Mouse (Mus musculus) kidney, adult 2 months (tissue): ENCODE results near the gene Tmem131. TPM values are rescaled to one million over a fixed set of nuclear protein-coding genes. Genes with fewer than 3 reads are reported as not detected.
"Not testable (repeated sequence)": the region's sequence is repeated elsewhere in the genome, so short reads cannot be mapped to it uniquely, and the experiment has no call there.

Experiments used
- DNase-seq: peaks from one replicate; pipeline ENCODE4 v3.0.0; 2021
- H3K27ac ChIP-seq: fragments of 200-500 bp; 2 replicates; pipeline ENCODE4 v1.5.1; 2012; ENCODE audit warnings: low read depth, low read length, control low read depth, inconsistent platforms; ENCODE audit not compliant: insufficient read depth
- H3K27me3 ChIP-seq: fragments of 200-500 bp; replicated peaks from 2 replicates; pipeline ENCODE4 v1.6.1; 2012; ENCODE audit warnings: mild to moderate bottlenecking, moderate library complexity, low read length, inconsistent platforms; ENCODE audit not compliant: control insufficient read depth, insufficient read depth
- H3K36me3 ChIP-seq: fragments of 200-500 bp; 2 replicates; pipeline ENCODE4 v1.6.1; 2012; ENCODE audit warnings: mild to moderate bottlenecking, moderate library complexity, low read length, inconsistent platforms; ENCODE audit not compliant: control insufficient read depth, insufficient read depth
- H3K4me1 ChIP-seq: fragments of 200-500 bp; 2 replicates; pipeline ENCODE4 v1.6.1; 2011; ENCODE audit warnings: low read length; ENCODE audit not compliant: control insufficient read depth, insufficient read depth
- H3K4me3 ChIP-seq: fragments of 200-500 bp; 2 replicates; pipeline ENCODE4 v1.5.1; 2011; ENCODE audit warnings: mild to moderate bottlenecking, low read depth, low read length, control low read depth; ENCODE audit not compliant: insufficient read depth
- CTCF ChIP-seq: fragments of 200-500 bp; conservative IDR thresholded peaks from 2 replicates; pipeline ENCODE4 v1.5.1; 2011; ENCODE audit warnings: low read depth, mild to moderate bottlenecking, control low read depth, low read length, moderate library complexity, mixed read lengths; ENCODE audit not compliant: insufficient read depth, insufficient read length
- POLR2A ChIP-seq: fragments of 200-500 bp; IDR thresholded peaks from one replicate; pipeline ENCODE4 v1.6.1; 2011; ENCODE audit warnings: low read depth, low read length, control low read depth
- WGBS: fragments of 180-500 bp; shearing (Covaris S2); methylation state at CpG from one replicate; pipeline ENCODE4 v1.1.7; 2018; 5-methylcytosine and 5-hydroxymethylcytosine counted together
- polyA plus RNA-seq: library from polyadenylated mRNA; depleted of rRNA; stranded (reverse); fragments of >200 nt; gene quantifications from 2 replicates; pipeline ENCODE4 v1.2.3, GENCODE M21; 2012

Tmem131 gene
- polyA plus RNA-seq, 1 experiment = 18.9 TPM

GRCm38 (mm10) chr1:36895452-36895851, 48.0 kb downstream of the Tmem131 start:
- no peak overlapping the region for H3K27ac ChIP-seq
- peaks cover 24% of the 10 kb centered on the region for H3K4me1 ChIP-seq
- no peaks in the 10 kb centered on the region for H3K27me3 ChIP-seq
- no peaks in the 10 kb centered on the region for H3K36me3 ChIP-seq
- no peak for TF ChIP-seq CTCF
- no peak for TF ChIP-seq POLR2A
- DNase-seq = no peak
- no peak overlapping the region for H3K4me3 ChIP-seq
- 85% methylated on average over 3 of the region's 3 CpGs for WGBS

GRCm38 (mm10) chr1:36894136-36894535, 49.3 kb downstream of the Tmem131 start:
- Histone ChIP-seq H3K36me3 (no peaks in the 10 kb centered on the region), H3K27me3 (no peaks in the 10 kb centered on the region), H3K27ac (no peak overlapping the region), H3K4me1 (peaks cover 18% of the 10 kb centered on the region), H3K4me3 (no peak overlapping the region)
- no peak for TF ChIP-seq CTCF
- TF ChIP-seq POLR2A = no peak
- WGBS = 94% methylated on average over 3 of the region's 3 CpGs
- no peak for DNase-seq

- not testable (repeated sequence) for H3K36me3 ChIP-seq, H3K27me3 ChIP-seq, H3K4me3 ChIP-seq, DNase-seq
- WGBS = 90% methylated on average over 5 of the region's 5 CpGs
- Histone ChIP-seq H3K27ac (peak overlapping the region; percentile 22; the same call in 1 of the 2 replicates), H3K4me1 (peaks cover 18% of the 10 kb centered on the region)
Measured at GRCm38 (mm10) chr1:36893720-36894119, 49.7 kb downstream of the Tmem131 start.

GRCm38 (mm10) chr1:36893146-36893545, 50.3 kb downstream of the Tmem131 start:
- Histone ChIP-seq H3K36me3 (no peaks in the 10 kb centered on the region), H3K4me1 (peaks cover 17% of the 10 kb centered on the region), H3K27me3 (no peaks in the 10 kb centered on the region), H3K27ac (peak overlapping the region; percentile 44; the same call in 1 of the 2 replicates), H3K4me3 (no peak overlapping the region)
- peak; percentile 74 for DNase-seq
- no peak for TF ChIP-seq POLR2A
- TF ChIP-seq CTCF = no peak
- WGBS = 36% methylated on average over 6 of the region's 6 CpGs

GRCm38 (mm10) chr1:36892461-36892860, 51.0 kb downstream of the Tmem131 start:
- H3K36me3 ChIP-seq = no peaks in the 10 kb centered on the region
- no peak for DNase-seq
- H3K4me3 ChIP-seq = no peak overlapping the region
- 84% methylated on average over 3 of the region's 3 CpGs for WGBS
- peaks cover 16% of the 10 kb centered on the region for H3K4me1 ChIP-seq
- no peaks in the 10 kb centered on the region for H3K27me3 ChIP-seq
- H3K27ac ChIP-seq = no peak overlapping the region
- no peak for TF ChIP-seq CTCF
- TF ChIP-seq POLR2A = no peak

- Histone ChIP-seq H3K4me3 (no peak overlapping the region), H3K27ac (no peak overlapping the region), H3K36me3 (no peaks in the 10 kb centered on the region), H3K4me1 (peaks cover 11% of the 10 kb centered on the region), H3K27me3 (no peaks in the 10 kb centered on the region)
- 64% methylated on average over 5 of the region's 5 CpGs for WGBS
- TF ChIP-seq CTCF (no peak), POLR2A (no peak)
- DNase-seq = no peak
Measured at GRCm38 (mm10) chr1:36889016-36889415, 54.5 kb downstream of the Tmem131 start.

- no peak overlapping the region for H3K4me3 ChIP-seq
- peaks cover 5% of the 10 kb centered on the region for H3K4me1 ChIP-seq
- TF ChIP-seq CTCF (no peak), POLR2A (no peak)
- no peak for DNase-seq
- no peaks in the 10 kb centered on the region for H3K27me3 ChIP-seq
- H3K36me3 ChIP-seq = no peaks in the 10 kb centered on the region
- WGBS = 77% methylated on average over 3 of the region's 3 CpGs
- no peak overlapping the region for H3K27ac ChIP-seq
Measured at GRCm38 (mm10) chr1:36887172-36887571, 56.3 kb downstream of the Tmem131 start.

- Histone ChIP-seq H3K4me3 (no peak overlapping the region), H3K27ac (no peak overlapping the region), H3K27me3 (no peaks in the 10 kb centered on the region), H3K4me1 (peaks cover 5% of the 10 kb centered on the region), H3K36me3 (no peaks in the 10 kb centered on the region)
- DNase-seq = no peak
- 93% methylated on average over 4 of the region's 4 CpGs for WGBS
- TF ChIP-seq POLR2A (no peak), CTCF (no peak)
Measured at GRCm38 (mm10) chr1:36886489-36886888, 57.0 kb downstream of the Tmem131 start.
